Mouse (Mus musculus): Measurements from ENCODE around the gene Rad50.

- no peak for TF ChIP-seq POLR2A (IDR thresholded peaks at IDR 0.05; ENCODE audit: insufficient read depth, low read depth, low read length)
- TF ChIP-seq CTCF (IDR thresholded peaks at IDR 0.05; ENCODE audit: insufficient read depth, low read depth, low read length) = no peak
These were observed 84.7 kb downstream of the Rad50 start for GRCm38 (mm10) chr11:53622440-53622806.
